Mouse (Mus musculus): ENCODE measurements around the gene Katnal1. TPM values are rescaled to one million over a fixed set of nuclear protein-coding genes. Genes with fewer than 3 reads are reported as not detected.

Gene Katnal1
- polyA plus RNA-seq (2012; rRNA removed; ENCODE audit: low replicate concordance): 5.9 and 10.5 TPM in 2 replicates

DNA sequence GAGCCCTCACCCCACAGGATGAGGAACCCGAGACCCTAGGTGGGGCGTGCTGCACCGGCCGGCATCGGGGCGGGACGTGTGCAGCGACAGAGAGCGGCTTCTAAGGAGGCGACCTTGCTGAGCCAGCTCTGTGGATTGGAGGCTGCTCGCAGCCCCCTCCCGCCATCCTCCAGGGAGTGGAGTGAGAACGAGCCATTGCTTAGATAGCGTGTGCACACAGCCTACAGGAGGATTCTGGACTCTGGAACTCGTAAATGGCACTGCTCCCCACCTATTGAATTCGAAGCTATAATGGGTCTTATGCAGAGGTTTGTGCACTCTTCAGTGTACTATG, at the start of gene Katnal1:
TSS of gene Katnal1 (minus strand) at position 205 of the 334 bp plus-strand sequence.

Other genes starting within 250 kb of the Katnal1 start
- not detected in 2 replicates for gene Gm42791, start 65.8 kb upstream of the Katnal1 start, polyA plus RNA-seq (2012; rRNA removed; ENCODE audit: low replicate concordance)